Mouse (Mus musculus) layer of hippocampus, adult 6 months (tissue): ENCODE measurements around the gene Cbfb. TPM values are rescaled to one million over a fixed set of nuclear protein-coding genes. Genes with fewer than 3 reads are reported as not detected.

ENCODE experiments used
- long read RNA-seq, 2 experiments: library from polyadenylated mRNA; unstranded; transcript quantifications; one replicate each; pipeline ENCODE4 v2.0.0; 2019 to 2020
- polyA plus RNA-seq: library from polyadenylated mRNA; unstranded; fragments of <200 nt; fragmentation: Nextera tagmentation; gene quantifications from 2 replicates; pipeline ENCODE4 v1.2.3, GENCODE M21; 2021

The Cbfb gene
- polyA plus RNA-seq: 9.7 and 11.5 TPM in 2 replicates
- long read RNA-seq, experiment 1, transcript Cbfb-202 (6 exons, 2,891 nt): major isoform, 11 of 19 reads
- long read RNA-seq, experiment 1, partial matches to known transcripts: 4 of 19 reads
- long read RNA-seq, experiment 1, other reads (novel, unspliced or antisense): 2 of 19 reads
- long read RNA-seq, experiment 2, transcript Cbfb-201 (6 exons, 2,883 nt): minor isoform, 20 of 113 reads
- long read RNA-seq, experiment 2, transcript Cbfb-202 (6 exons, 2,891 nt): major isoform, 61 of 113 reads
- long read RNA-seq, experiment 2, partial matches to known transcripts: 4 of 113 reads
- long read RNA-seq, experiment 2, other reads (novel, unspliced or antisense): 27 of 113 reads

GRCm38 (mm10) chr8:105170381-105171115, at the start of gene Cbfb:
TSS of gene Cbfb (plus strand) at chr8:105170674.

GRCm38 (mm10) chr8:105131509-105131908, 39.0 kb upstream of the Cbfb start, which contains the start of gene Ces4a:
TSS of gene Ces4a (plus strand) at chr8:105131800.

GRCm38 (mm10) chr8:105224413-105225271, 54.2 kb downstream of the Cbfb start, which contains the start of gene D230025D16Rik:
TSS of gene D230025D16Rik (plus strand) at chr8:105225145.

GRCm38 (mm10) chr8:105254966-105255350, 84.5 kb downstream of the Cbfb start, which contains the start of gene B3gnt9:
TSS of gene B3gnt9 (minus strand) at chr8:105255153.

GRCm38 (mm10) chr8:105264024-105264982, 93.8 kb downstream of the Cbfb start, which contains the start of the genes Tradd and Fbxl8:
TSS of gene Tradd (minus strand) at chr8:105264609.
TSS of gene Fbxl8 (plus strand) at chr8:105264648.

Other genes starting within 250 kb of the Cbfb start
- not detected in 2 replicates for gene Ces2e, start 244.4 kb upstream of the Cbfb start, polyA plus RNA-seq
- gene Ces2f, start 223.3 kb upstream of the Cbfb start, polyA plus RNA-seq: not detected in 2 replicates
- 0.10 and 0.18 TPM in 2 replicates for gene Ces2g, start 209.0 kb upstream of the Cbfb start, polyA plus RNA-seq
- gene Ces2h, start 169.8 kb upstream of the Cbfb start, polyA plus RNA-seq: not detected in 2 replicates
- not detected in 2 replicates for gene Ces3a, start 122.1 kb upstream of the Cbfb start, polyA plus RNA-seq
- not detected in 2 replicates for gene Ces3b, start 86.9 kb upstream of the Cbfb start, polyA plus RNA-seq
- not detected in 2 replicates for gene Ces4a, start 38.9 kb upstream of the Cbfb start, polyA plus RNA-seq
- gene D230025D16Rik, start 54.5 kb downstream of the Cbfb start, polyA plus RNA-seq: 24.7 and 25.1 TPM in 2 replicates
- 2.7 and 3.0 TPM in 2 replicates for gene B3gnt9, start 84.5 kb downstream of the Cbfb start, polyA plus RNA-seq
- 5.5 and 7.2 TPM in 2 replicates for gene Tradd, start 93.9 kb downstream of the Cbfb start, polyA plus RNA-seq
- 2.0 and 2.1 TPM in 2 replicates for gene Fbxl8, start 94.0 kb downstream of the Cbfb start, polyA plus RNA-seq
- gene Hsf4, start 99.1 kb downstream of the Cbfb start, polyA plus RNA-seq: 2.7 and 2.8 TPM in 2 replicates
- 21.1 and 23.4 TPM in 2 replicates for gene Nol3, start 105.5 kb downstream of the Cbfb start, polyA plus RNA-seq
- 9.5 and 11.5 TPM in 2 replicates for gene 4931428F04Rik, start 119.2 kb downstream of the Cbfb start, polyA plus RNA-seq
- gene Exoc3l, start 125.4 kb downstream of the Cbfb start, polyA plus RNA-seq: 2.6 and 4.1 TPM in 2 replicates
- gene E2f4, start 127.0 kb downstream of the Cbfb start, polyA plus RNA-seq: 7.7 and 9.2 TPM in 2 replicates
- gene Elmo3, start 134.9 kb downstream of the Cbfb start, polyA plus RNA-seq: 0.62 and 1.5 TPM in 2 replicates
- 0.88 and 1.2 TPM in 2 replicates for gene Lrrc29, start 155.6 kb downstream of the Cbfb start, polyA plus RNA-seq
- 98.7 and 116 TPM in 2 replicates for gene Tmem208, start 155.7 kb downstream of the Cbfb start, polyA plus RNA-seq
- 0.04 and 0.34 TPM in 2 replicates for gene Fhod1, start 177.3 kb downstream of the Cbfb start, polyA plus RNA-seq
- gene Slc9a5, start 178.2 kb downstream of the Cbfb start, polyA plus RNA-seq: 1.4 and 1.7 TPM in 2 replicates
- 0.11 TPM in 1 of 2 replicates, not detected in the other for gene Plekhg4, start 202.6 kb downstream of the Cbfb start, polyA plus RNA-seq
- gene Kctd19, start 242.8 kb downstream of the Cbfb start, polyA plus RNA-seq: not detected in 2 replicates
- gene Lrrc36, start 242.9 kb downstream of the Cbfb start, polyA plus RNA-seq: 0.36 and 0.43 TPM in 2 replicates